Mouse (Mus musculus): ENCODE data around the gene Rps6kc1. TPM values are rescaled to one million over a fixed set of nuclear protein-coding genes. Genes with fewer than 3 reads are reported as not detected.

Rps6kc1 gene
- polyA plus RNA-seq, 1 experiment from 2014 or later: 26.5 TPM

- Histone ChIP-seq H3K27ac (replicated peaks) (no peak overlapping the region), H3K9me3 (replicated peaks) (no peaks in the 10 kb centered on the region), H3K27me3 (replicated peaks) (0 out of 2 replicates have a peak, but pooled peaks cover 2% of the 10 kb centered on the region), H3K36me3 (no peaks in the 10 kb centered on the region), H3K9ac (replicated peaks) (no peak overlapping the region), H3K4me2 (no peak overlapping the region), H3K4me1 (peaks cover 13% of the 10 kb centered on the region), H3K4me3 (replicated peaks) (no peak overlapping the region)
- ATAC-seq (ENCODE audit: low FRiP score): no peak
- 71% methylated on average over 11 of the region's 11 CpGs for WGBS
Observed at GRCm38 (mm10) chr1:190695589-190695988, 216.0 kb downstream of the Rps6kc1 start.

- Histone ChIP-seq H3K27ac (replicated peaks) (peak overlapping the region; percentile 80), H3K9me3 (replicated peaks) (no peaks in the 10 kb centered on the region), H3K27me3 (replicated peaks) (no peaks in the 10 kb centered on the region), H3K4me3 (replicated peaks) (no peak overlapping the region), H3K4me2 (peak overlapping the region; percentile 33), H3K36me3 (no peaks in the 10 kb centered on the region), H3K9ac (replicated peaks) (no peak overlapping the region), H3K4me1 (peaks cover 22% of the 10 kb centered on the region)
- whole genome bisulfite sequencing: 46% methylated on average over 29 of the region's 29 CpGs
- ATAC-seq (ENCODE audit: low FRiP score): peak; percentile 72
Observed at GRCm38 (mm10) chr1:190690528-190691262, 220.9 kb downstream of the Rps6kc1 start.

DNA sequence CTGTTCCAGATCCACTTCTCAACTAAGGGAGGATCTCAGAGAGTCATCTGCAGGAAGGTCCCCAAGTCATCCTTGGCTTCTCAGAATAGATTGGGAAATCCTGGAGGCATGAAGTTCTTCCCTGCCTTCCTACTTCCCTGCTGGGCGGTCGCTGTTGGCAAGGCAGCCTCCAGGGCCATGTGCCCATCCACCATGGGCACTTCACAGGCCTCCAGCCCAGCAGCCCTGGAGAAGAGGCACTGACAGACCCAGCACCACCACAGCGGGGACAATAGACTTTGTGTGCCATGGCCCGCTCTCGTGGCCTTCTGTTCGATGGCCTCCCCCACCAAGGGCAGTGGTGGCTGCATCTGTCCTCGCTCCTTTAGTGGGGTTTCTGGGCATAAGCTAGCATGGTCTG lies 228.5 kb downstream of the Rps6kc1 start:
- no peak overlapping the region for H3K9ac ChIP-seq (replicated peaks)
- H3K4me2 ChIP-seq: no peak overlapping the region
- no peak for ATAC-seq (ENCODE audit: low FRiP score)
- 0 out of 2 replicates have a peak, but pooled peaks cover 2% of the 10 kb centered on the region for H3K27me3 ChIP-seq (replicated peaks)
- H3K9me3 ChIP-seq (replicated peaks): no peaks in the 10 kb centered on the region
- H3K4me3 ChIP-seq (replicated peaks): no peak overlapping the region
- no peaks in the 10 kb centered on the region for H3K36me3 ChIP-seq
- H3K27ac ChIP-seq (replicated peaks): peak overlapping the region; percentile 82
- H3K4me1 ChIP-seq: peaks cover 26% of the 10 kb centered on the region
- WGBS: 85% methylated on average over 7 of the region's 7 CpGs

GRCm38 (mm10) chr1:190682021-190682926 lies 229.3 kb downstream of the Rps6kc1 start:
- peak overlapping the region; percentile 47 for H3K4me2 ChIP-seq
- H3K27me3 ChIP-seq (replicated peaks): 0 out of 2 replicates have a peak, but pooled peaks cover 2% of the 10 kb centered on the region
- ATAC-seq (ENCODE audit: low FRiP score): peak; percentile 82
- no peak overlapping the region for H3K4me3 ChIP-seq (replicated peaks)
- H3K4me1 ChIP-seq: peaks cover 26% of the 10 kb centered on the region
- H3K27ac ChIP-seq (replicated peaks): peak overlapping the region; percentile 82
- no peaks in the 10 kb centered on the region for H3K36me3 ChIP-seq
- H3K9ac ChIP-seq (replicated peaks): no peak overlapping the region
- no peaks in the 10 kb centered on the region for H3K9me3 ChIP-seq (replicated peaks)
- 31% methylated on average over 25 of the region's 25 CpGs for WGBS

DNA sequence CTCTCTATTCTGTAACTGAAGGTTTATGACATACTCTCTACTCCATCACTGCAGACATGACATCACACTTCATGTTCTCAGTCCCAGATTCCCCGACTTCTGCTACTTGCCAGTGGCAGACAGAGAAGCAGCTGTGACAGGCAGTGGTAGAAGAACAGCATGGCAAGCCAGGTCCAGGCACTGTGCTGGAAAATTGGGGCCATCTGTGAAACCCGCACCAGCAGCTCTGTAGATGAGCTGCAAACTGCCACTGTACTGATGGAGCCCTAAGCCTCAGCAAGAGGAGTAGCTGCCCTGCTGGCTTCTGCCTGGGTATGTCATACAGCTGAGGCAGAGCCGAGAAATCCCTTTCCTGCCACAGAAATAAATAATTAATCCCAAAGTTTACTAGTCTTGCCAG lies 236.1 kb downstream of the Rps6kc1 start:
- H3K36me3 ChIP-seq: no peaks in the 10 kb centered on the region
- no peaks in the 10 kb centered on the region for H3K9me3 ChIP-seq (replicated peaks)
- H3K4me1 ChIP-seq: no peaks in the 10 kb centered on the region
- H3K27me3 ChIP-seq (replicated peaks): no peaks in the 10 kb centered on the region; the same call in 1 of the 2 replicates
- H3K4me2 ChIP-seq: no peak overlapping the region
- 80% methylated on average over 3 of the region's 3 CpGs for WGBS
- ATAC-seq (ENCODE audit: low FRiP score): no peak
- no peak overlapping the region for H3K9ac ChIP-seq (replicated peaks)
- no peak overlapping the region for H3K27ac ChIP-seq (replicated peaks)
- no peak overlapping the region for H3K4me3 ChIP-seq (replicated peaks)

DNA sequence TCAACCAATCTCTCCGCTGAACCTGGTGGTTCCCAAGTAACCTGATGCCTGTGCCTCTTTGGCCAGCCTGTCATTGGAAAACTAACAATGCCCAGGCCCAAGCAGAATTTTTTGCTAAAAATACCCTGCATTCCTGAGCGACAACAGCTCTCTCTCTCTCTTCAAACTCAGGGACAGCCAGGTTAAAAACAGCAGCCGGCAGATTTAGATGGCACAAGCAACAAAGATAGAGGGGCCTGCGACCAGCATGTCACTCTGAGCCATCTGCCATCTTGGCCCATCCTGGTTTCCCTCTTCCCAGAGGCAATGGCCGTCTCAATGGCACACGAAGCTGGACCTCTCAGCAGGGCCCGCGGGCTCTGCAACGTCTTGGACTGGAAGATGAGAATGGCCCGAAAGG lies 242.5 kb downstream of the Rps6kc1 start:
- WGBS: 84% methylated on average over 10 of the region's 10 CpGs
- H3K4me2 ChIP-seq: no peak overlapping the region
- H3K9me3 ChIP-seq (replicated peaks): no peaks in the 10 kb centered on the region
- 0 out of 2 replicates have a peak, but pooled peaks cover 5% of the 10 kb centered on the region for H3K4me1 ChIP-seq
- H3K27ac ChIP-seq (replicated peaks): no peak overlapping the region
- no peak overlapping the region for H3K4me3 ChIP-seq (replicated peaks)
- no peak overlapping the region for H3K9ac ChIP-seq (replicated peaks)
- H3K36me3 ChIP-seq: no peaks in the 10 kb centered on the region
- ATAC-seq (ENCODE audit: low FRiP score): no peak
- H3K27me3 ChIP-seq (replicated peaks): no peaks in the 10 kb centered on the region; the same call in 1 of the 2 replicates

- Histone ChIP-seq H3K4me2 (no peak overlapping the region), H3K9ac (replicated peaks) (no peak overlapping the region), H3K4me3 (replicated peaks) (no peak overlapping the region), H3K27ac (replicated peaks) (no peak overlapping the region), H3K4me1 (0 out of 2 replicates have a peak, but pooled peaks cover 5% of the 10 kb centered on the region), H3K27me3 (replicated peaks) (no peaks in the 10 kb centered on the region; the same call in 1 of the 2 replicates), H3K36me3 (no peaks in the 10 kb centered on the region), H3K9me3 (replicated peaks) (no peaks in the 10 kb centered on the region)
- no peak for ATAC-seq (ENCODE audit: low FRiP score)
- WGBS: 97% methylated on average over 11 of the region's 11 CpGs
Observed at GRCm38 (mm10) chr1:190667821-190668220, 243.7 kb downstream of the Rps6kc1 start.

DNA sequence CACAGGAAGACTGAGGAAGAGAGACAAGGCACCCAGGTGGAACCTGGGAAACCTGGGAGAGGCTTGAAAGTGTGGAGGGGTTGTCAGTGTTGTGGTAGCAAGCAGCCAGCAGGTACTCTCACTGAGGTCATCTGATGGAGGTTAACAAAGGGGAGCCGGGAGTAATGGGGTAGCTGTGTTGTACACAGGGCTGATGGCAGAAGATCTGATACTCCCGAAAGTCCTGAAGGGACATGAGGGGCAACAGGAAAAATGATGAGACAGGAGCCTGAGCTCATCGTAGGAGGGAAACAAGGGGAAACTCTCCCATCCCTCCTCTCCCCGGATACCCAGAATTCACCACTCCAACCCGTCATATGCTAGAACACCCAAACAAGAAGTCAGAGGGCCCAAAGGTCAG lies 244.2 kb downstream of the Rps6kc1 start:
- Histone ChIP-seq H3K9me3 (replicated peaks) (no peaks in the 10 kb centered on the region), H3K9ac (replicated peaks) (no peak overlapping the region), H3K27me3 (replicated peaks) (no peaks in the 10 kb centered on the region; the same call in 1 of the 2 replicates), H3K27ac (replicated peaks) (no peak overlapping the region), H3K4me1 (0 out of 2 replicates have a peak, but pooled peaks cover 5% of the 10 kb centered on the region), H3K4me3 (replicated peaks) (no peak overlapping the region), H3K36me3 (no peaks in the 10 kb centered on the region), H3K4me2 (no peak overlapping the region)
- WGBS: 87% methylated on average over 5 of the region's 5 CpGs
- no peak for ATAC-seq (ENCODE audit: low FRiP score)

- WGBS: 76% methylated on average over 8 of the region's 8 CpGs
- no peak for ATAC-seq (ENCODE audit: low FRiP score)
- no peaks in the 10 kb centered on the region for H3K27me3 ChIP-seq (replicated peaks)
- peaks cover 14% of the 10 kb centered on the region; the same call in 1 of the 2 replicates for H3K4me1 ChIP-seq
- no peak overlapping the region for H3K9ac ChIP-seq (replicated peaks)
- 0 out of 2 replicates have a peak overlapping the region, but pooled peaks have one; percentile 33 for H3K27ac ChIP-seq (replicated peaks)
- no peaks in the 10 kb centered on the region for H3K36me3 ChIP-seq
- no peak overlapping the region for H3K4me3 ChIP-seq (replicated peaks)
- no peak overlapping the region for H3K4me2 ChIP-seq
- H3K9me3 ChIP-seq (replicated peaks): no peaks in the 10 kb centered on the region
Observed at GRCm38 (mm10) chr1:190665490-190665875, 246.1 kb downstream of the Rps6kc1 start.

- no peaks in the 10 kb centered on the region for H3K9me3 ChIP-seq (replicated peaks)
- no peaks in the 10 kb centered on the region for H3K36me3 ChIP-seq
- H3K27me3 ChIP-seq (replicated peaks): no peaks in the 10 kb centered on the region
- H3K9ac ChIP-seq (replicated peaks): no peak overlapping the region
- H3K4me3 ChIP-seq (replicated peaks): no peak overlapping the region
- no peak overlapping the region for H3K27ac ChIP-seq (replicated peaks)
- peaks cover 14% of the 10 kb centered on the region; the same call in 1 of the 2 replicates for H3K4me1 ChIP-seq
- H3K4me2 ChIP-seq: no peak overlapping the region
- 82% methylated on average over 21 of the region's 21 CpGs for WGBS
- ATAC-seq (ENCODE audit: low FRiP score): no peak
Observed at GRCm38 (mm10) chr1:190664767-190665489, 246.6 kb downstream of the Rps6kc1 start.

DNA sequence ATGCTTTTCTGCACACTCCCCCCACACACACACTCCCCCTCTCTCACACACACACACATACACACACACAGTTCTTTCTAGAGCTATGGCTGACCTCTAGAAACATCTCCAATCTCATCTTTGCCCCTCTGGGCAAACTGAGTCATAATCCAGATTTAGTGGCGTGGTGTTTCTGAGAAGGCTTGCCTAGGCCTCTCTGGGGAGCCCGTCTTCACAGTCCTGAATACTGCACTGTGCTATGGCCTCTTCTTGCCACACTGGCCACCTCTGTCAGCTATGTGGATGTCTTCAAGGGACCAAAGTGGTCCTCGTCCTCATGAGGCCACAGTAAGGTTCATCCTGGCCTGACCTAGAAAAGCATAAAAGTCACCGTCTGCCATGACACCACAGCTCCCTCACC lies 247.6 kb downstream of the Rps6kc1 start:
- Histone ChIP-seq H3K4me3 (replicated peaks) (no peak overlapping the region), H3K27me3 (replicated peaks) (no peaks in the 10 kb centered on the region), H3K9me3 (replicated peaks) (no peaks in the 10 kb centered on the region), H3K27ac (replicated peaks) (no peak overlapping the region), H3K4me1 (peaks cover 14% of the 10 kb centered on the region; the same call in 1 of the 2 replicates), H3K4me2 (no peak overlapping the region), H3K9ac (replicated peaks) (no peak overlapping the region), H3K36me3 (no peaks in the 10 kb centered on the region)
- 83% methylated on average over 4 of the region's 4 CpGs for WGBS
- no peak for ATAC-seq (ENCODE audit: low FRiP score)
